Mouse (Mus musculus): Measurements from ENCODE around the gene Eif2s3x.
"Not testable (repeated sequence)": the region's sequence is repeated elsewhere in the genome, so short reads cannot be mapped to it uniquely, and the experiment has no call there.

Gene Eif2s3x

DNA sequence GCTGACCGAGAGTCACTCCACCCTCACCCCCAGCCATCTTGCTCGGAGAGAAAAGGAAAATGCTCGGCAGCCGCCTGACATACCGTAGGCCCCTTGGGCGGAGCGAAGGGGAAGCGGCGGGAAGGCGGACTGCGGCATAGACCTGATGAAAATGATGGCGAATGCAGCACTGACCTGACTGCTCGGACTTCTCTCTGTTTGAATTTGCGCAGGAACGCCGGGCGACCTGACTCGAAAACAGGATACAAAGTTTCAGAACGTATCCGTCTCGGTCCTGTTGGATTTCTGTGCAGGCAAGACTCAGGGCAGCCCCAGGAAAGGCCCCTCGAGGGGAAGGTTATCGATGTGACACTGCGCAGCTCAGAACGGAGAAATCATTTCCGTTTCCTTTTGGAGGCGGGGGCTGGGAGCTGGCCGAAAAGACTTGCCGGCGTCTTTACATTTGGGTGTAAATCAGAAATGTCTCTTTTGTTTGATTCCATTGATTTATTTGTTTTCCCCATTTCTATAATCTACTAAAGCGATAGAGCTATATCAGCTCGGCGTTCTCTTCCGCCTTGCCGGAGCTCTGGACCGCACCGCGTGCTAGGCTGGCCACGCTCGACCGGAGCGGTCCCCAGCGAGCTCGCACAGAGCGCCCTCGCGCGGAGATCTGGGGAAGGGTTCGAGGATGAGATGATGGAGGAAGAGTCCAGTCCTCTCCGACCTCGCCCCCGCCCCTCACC lies at the start of gene Eif2s3x:
Eif2s3x (minus strand) TSS at position 266 of the 725 bp plus-strand sequence.
- DNase-seq (ENCODE audit: low spot score in 2 of 2) = peak; percentile 86 to 94

DNA sequence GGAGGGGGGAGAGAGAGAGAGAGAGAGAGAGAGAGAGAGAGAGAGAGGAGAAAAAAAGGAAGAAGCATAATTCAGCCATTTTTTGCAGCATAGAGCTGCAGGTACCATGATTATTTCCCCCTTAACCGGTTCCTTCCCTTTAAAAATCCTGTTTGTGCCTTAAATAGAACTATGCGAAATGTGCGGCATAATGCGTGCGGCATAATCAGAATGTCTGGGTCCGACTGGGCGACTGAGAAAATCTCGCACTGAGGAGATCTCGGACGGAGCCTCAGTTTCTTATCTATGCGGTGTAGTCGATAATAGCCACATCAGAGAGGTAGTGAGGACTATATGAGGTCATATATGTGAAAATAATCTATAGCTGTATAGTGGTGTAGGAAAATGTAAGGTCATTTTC lies 22.9 kb upstream of the Eif2s3x start:
- DNase-seq (ENCODE audit: low spot score in 2 of 2) = peak in 1 of 2 experiments; percentile 22

DNA sequence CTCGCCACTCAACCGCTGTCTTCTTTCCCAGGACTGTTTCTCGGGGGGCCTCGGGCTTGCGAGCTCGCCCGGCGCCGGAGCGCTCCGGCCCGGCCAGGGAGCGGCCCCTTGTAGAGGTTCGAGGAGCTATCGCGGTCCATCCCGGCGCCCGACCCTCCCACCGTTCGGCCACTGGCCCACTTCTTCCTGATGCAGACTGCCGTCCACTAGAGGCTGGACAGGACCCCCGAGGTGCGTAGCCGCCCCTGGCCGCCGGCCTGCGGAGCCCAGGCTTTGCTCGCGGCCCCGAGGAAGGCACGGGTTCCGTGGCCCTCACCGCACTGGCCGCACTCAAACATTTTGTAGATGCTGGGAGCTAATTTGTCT lies 22.5 kb upstream of the Eif2s3x start:
- DNase-seq (ENCODE audit: low spot score in 2 of 2) = peak; percentile 24 to 28

DNA sequence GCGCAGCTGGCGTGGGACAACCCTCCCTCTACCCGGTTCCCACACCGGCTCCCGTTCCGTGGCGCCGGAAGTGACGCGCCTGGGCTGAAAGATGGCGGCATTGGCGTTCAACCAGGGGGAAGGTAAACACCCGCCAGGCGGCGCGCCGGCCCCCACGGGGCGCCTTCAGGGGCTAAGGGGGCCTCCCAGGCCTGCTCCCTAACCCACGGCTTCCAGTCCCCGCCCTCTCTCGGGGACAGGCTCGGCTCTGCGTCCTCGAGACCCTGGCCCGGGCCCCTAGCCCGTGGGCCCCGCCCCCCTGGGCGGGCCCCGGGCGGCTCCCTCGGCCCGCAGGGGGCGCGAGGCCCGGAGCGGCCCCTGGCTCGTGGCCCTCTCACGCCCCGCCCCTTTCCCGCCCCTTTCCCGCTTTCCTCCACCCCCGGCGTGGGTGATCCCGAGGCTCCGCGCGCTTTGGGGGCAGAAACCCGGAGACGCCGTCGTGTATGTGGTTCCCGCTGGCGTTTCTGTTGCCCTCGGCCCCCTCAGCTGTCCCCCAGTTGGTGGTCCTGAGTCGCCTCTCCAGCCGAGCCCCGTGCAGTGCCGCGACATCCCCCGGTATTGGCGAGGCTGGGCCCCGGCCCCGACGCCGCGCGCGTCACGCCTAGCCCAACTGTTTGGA lies 22.0 kb upstream of the Eif2s3x start, which contains the start of gene Klhl15:
Klhl15 (plus strand) TSS at position 68 of the 658 bp plus-strand sequence.
- DNase-seq (ENCODE audit: low spot score in 2 of 2) = peak; percentile 86 to 88

DNA sequence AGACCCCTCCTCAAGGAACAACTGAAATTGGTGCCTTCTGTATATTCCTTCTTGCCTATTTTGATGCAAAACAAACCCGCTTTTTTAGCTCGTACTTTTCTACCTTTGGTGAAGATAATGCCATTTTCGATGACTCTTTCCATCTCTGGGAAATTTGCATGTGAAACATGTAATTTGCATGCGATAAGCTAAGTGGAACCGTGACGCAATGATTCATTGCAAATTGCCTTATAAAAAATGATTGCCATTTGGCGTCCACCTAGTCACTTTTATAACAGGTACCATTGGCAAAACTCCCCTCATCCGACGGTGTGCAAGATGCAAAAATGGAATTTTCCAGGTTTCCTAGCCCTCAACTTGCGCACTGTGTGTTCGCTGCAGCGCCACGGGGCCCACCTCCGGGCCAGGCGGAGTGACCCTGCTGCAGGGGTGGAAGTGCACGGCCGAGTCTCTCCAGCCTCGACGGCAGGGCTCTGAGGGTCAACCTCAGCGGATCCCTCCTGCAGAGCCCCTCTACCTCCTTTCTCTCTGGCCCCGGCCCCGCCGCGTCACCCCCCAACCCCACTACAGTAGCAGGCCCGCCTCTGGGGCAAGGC lies 21.4 kb upstream of the Eif2s3x start:
- DNase-seq (ENCODE audit: low spot score in 2 of 2) = no peak

DNA sequence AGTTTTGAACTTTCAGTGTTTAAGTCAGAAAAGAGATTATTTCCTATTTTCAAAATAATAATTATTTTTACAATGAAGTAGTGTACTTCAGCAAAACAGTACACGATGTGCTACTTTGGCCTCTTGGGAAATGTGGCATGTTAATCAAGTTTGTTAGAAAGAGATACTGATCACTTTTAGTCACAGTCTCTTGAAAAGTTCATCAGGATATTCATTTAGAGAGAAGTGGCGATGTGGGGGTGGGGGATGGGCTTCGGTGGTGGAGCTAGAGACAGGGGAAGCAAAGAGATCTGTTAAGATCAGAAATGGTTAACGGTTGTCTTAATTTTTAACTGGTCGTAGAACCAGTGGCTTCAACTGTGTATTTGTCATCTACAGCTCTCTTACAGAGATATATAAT lies 20.8 kb upstream of the Eif2s3x start:
- no peak for DNase-seq (ENCODE audit: low spot score in 2 of 2)

DNA sequence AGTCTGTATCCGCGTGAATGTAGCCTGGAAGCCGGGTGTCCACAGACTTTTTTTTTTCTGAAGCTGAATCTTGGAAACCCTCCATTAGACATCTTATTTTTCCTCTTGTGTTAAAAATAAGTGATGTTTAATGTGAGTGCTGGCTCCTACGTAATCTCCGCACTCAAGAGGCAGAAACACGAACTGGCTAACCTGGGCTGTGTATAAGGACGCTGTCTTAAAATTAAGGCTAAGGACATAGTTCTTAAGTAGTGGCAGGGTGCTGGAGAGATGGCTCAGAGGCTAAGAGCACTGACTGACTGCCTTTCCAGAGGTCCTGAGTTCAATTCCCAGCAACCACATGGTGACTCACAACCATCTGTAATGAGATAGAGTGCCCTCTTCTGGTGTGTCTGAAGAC lies 722 bp upstream of the Eif2s3x start:
- DNase-seq (ENCODE audit: low spot score in 2 of 2) = peak; percentile 23 to 24

DNA sequence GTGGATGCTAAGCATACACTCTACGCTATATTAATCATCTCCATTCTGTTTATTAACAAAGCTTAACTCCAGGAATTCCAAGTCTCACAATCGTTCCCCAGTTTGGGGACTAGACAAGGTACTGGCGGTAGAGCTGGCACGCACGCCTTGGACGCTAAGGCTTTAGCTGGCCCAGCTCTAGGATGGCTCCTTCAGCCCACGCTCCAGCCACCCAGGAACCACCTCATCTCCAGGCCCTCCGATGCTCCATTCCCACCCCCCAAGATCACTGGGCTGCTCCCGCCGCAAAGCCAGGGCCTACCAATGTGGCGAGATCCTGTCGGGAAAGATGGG lies 432 bp downstream of the Eif2s3x start:
- no peak for DNase-seq (ENCODE audit: low spot score in 2 of 2)

DNA sequence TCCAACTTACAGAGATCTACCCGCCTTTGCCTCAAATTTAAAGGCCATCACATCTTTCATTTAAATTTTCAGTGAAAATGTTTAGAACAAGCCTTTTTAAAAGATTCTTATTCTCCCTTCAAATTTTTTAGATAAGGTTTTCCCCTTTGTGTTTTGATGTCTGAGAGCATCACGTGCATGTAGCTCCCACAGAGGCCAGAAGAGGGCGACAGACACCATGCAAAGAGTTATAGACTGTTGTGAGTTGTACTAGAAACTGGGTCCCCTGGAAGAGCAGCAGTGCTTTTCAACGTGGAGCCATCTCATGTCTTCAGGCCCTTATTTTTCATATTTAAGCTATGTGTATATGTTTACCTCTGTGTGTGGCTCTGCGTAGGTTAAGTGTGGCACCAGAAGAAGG lies 14.9 kb downstream of the Eif2s3x start:
- peak in 1 of 2 experiments; percentile 53 for DNase-seq (ENCODE audit: low spot score in 2 of 2)

DNA sequence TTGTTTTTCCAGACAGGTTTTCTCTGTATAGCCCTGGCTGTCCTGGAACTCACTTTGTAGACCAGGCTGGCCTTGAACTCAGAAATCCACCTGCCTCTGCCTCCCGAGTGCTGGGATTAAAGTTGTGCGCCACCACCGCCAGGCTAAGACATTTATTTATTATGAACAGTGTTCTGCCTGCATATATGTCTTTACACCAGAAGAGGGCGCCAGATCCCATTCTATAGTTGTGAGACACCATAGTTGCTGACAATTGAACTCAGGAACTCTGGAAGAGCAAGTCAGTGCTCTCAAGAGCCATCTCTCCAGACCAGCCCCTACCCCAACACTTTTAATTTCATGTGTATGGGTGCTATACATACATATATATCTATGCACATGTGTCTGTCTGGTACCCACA lies 18.8 kb downstream of the Eif2s3x start:
- not testable (repeated sequence) for DNase-seq (ENCODE audit: low spot score in 2 of 2)

DNA sequence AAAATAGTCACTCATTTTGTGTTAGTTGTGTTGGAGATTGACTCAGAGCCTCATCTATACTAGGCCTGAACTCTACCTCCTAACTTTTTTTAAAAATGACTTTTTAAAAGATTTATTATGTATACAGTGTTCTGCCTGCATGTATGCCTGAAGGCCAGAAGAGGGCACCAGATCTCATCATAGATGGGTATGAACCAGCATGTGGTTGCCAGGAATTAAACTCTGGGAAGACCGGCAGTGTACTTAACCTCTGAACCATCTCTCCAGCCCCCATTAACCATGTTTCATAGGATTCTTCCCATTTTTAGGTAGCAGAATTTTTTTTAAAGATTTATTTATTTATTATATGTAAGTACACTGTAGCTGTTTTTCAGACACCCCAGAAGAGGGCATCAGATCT lies 27.5 kb downstream of the Eif2s3x start:
- DNase-seq (ENCODE audit: low spot score in 2 of 2) = no peak

DNA sequence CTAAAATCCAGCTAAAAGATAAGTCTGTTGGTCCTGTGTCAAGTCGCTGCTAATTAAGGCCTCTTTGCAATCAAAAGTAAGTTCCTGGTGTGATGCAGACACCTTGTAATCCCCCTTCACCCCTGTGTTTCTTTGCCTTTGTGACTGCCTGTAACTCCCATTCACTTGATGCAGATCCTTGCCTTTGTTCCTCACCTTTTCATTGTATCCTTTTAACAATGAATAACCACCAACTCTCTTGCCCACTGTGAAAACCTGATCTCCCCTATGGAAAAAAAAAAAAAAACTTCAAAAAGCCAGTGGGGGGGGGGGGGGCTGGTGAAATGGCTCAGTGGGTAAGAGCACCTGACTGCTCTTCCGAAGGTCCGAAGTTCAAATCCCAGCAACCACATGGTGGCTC lies 28.8 kb downstream of the Eif2s3x start:
- no peak for DNase-seq (ENCODE audit: low spot score in 2 of 2)

DNA sequence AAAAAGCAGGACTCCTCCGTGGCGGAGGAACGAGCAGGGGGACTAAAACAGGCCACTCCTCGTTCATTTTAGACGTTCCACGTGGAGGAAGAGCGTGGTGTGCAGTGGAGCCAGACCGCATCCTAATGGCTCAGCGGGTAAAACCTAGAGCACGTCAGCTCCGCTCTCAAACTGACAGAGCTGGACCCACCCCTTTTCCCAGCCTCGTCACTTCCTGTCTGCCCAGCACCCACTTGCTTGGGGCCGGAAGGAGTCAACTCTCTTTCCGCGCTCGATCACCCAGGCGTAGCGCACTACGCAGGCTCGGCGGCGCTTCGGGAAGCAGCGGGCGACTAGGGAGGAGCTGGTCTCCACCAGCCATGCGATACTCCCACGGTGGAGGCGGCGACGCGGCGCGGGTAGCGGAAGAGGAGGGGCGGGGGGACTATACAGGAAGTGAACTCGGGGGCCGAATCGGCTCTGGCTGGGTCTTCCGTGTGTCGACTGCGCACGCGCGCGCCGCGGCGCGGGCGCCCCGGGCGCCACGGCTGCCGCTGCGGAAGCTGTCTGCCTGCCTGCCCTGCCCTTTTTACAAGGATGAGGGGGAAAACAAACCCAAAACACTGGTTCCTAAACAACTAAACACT lies 34.8 kb downstream of the Eif2s3x start:
- DNase-seq (ENCODE audit: low spot score in 2 of 2) = peak; percentile 95 to 97

DNA sequence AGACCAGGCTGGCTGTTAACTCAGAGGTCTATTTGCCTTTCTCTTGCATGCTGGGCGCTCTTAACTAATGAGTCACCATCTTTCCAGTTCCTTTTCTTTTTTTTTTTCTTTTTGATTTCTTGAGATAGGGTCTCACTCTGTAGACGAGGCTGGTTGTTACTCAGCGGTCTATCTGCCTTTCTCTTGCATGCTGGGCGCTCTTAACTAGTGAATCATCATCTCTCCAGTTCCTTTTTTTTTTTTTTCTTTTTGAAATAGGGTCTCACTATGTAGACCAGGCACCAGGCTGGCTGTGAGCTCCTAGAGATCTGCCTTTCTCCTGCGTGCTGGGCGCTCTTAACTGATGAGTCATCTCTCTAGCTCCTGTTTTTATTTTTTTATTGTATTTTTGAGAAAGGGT lies 43.3 kb downstream of the Eif2s3x start:
- no peak for DNase-seq (ENCODE audit: low spot score in 2 of 2)

DNA sequence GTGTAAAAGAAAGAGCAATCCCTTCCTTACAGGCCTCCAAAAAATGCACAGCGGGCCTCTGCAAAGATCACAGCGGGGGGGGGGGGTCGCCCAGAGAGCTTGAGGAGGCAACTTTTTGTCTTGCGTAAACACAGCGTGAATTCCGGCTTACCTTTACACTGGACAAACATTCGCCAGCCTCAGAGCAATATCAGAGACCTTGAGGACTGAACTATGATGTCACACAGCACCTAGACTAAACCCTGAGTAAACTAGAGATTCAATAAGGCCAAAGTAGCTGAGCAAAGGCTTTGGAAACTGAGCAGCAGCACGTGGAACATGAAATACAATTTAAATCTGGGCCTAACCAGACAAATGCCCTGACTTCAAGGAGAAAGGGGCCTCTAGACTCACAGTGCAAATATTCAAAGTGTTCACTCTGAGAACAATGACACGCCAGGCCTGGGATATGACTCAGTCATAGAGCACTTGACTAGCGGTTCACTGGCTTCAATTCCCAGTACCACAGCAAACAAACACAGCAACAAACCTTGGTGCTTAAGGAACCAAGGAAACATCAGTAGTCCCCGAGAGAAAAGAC lies 60.3 kb downstream of the Eif2s3x start:
- no peak for DNase-seq (ENCODE audit: low spot score in 2 of 2)

DNA sequence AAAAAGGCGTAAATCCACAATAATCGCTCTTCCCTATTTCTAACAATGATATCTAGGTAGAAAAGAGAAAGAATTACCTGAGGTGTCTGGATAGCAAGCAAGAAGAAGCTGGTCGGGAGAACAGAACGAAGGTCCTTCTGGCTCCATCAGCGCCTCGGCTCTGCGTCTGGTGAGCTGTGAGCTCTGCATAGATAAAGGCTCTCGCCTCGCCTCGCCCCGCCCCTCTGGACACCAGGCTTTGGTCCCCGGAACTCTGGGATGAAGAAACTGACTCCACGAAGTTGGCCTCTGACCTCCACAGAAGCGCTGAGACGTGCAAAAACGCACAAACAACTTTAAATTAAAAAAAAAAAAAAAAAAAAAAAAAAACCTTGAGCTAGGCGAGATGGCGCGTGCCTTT lies 62.2 kb downstream of the Eif2s3x start:
- DNase-seq (ENCODE audit: low spot score in 2 of 2) = no peak

DNA sequence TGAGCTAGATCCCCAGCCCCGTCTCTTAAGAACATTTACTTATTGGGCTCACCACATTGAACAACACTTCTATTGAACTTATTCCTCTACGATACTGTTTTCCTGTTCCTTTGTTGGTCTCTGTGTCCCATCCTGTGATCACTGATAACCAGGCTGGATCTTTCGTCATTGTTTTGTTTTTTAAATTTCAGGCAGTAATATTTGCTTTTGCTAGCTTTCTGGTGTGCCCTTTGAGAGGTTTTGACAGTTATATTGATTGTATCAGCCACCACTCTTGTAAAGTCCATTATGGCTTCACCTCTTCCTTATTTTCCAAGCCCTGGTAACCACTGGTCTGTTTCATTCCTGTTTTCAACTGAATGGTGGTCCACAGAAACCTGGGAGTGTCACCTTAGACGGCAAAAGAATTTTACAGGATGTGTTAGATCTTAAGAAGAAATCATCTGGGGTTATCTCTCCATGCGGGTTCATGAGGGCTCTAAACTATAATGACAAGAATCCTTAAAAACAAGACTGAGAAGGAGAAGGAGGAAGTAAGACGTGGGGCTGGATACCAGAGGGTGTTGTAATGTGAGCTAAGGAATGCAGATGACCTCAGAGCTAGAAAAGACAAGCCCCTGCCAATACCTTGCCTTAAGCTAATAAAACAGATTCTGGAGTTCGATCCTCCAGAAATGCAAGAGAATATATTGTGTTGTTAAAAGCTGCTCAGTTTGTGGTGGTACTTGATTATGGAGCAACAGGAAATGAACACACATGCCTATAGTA lies 70.5 kb downstream of the Eif2s3x start:
- DNase-seq (ENCODE audit: low spot score in 2 of 2) = no peak

DNA sequence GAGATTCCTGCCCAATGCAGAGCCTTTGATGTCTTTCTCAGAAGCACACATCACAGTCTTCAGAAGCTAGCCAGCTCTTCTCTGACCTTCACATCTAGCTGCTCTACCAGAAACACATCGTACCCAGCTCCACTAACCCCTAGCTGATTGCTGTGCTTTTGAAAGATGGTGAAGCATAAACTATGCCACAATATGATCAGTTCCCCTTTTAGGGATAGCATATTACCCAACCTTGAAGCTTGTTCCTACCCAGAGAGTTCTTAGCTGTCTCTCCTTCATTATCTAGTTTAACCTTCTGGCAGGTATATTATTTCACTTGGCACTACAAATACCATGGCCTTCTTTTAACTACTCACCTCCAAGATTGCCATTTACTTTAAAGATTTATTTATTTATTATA lies 72.6 kb downstream of the Eif2s3x start:
- DNase-seq (ENCODE audit: low spot score in 2 of 2) = no peak
